Mouse (Mus musculus) ES-Bruce4 (cell line): Measurements from ENCODE around the gene Btg2. TPM values are rescaled to one million over a fixed set of nuclear protein-coding genes. Genes with fewer than 3 reads are reported as not detected.

Experiments used
- H3K27ac ChIP-seq: 2 replicates; pipeline ENCODE4 v1.5.1; 2012; ENCODE audit warnings: low read length, inconsistent platforms; ENCODE audit not compliant: insufficient read depth
- H3K27me3 ChIP-seq: 2 replicates; pipeline ENCODE4 v1.6.1; 2012; ENCODE audit warnings: mild to moderate bottlenecking, low read length, inconsistent platforms; ENCODE audit not compliant: control insufficient read depth, poor library complexity, insufficient read depth, severe bottlenecking
- H3K36me3 ChIP-seq: 2 replicates; pipeline ENCODE4 v1.6.1; 2012; ENCODE audit warnings: inconsistent platforms, mild to moderate bottlenecking, low read length, moderate library complexity; ENCODE audit not compliant: control insufficient read depth, poor library complexity, insufficient read depth, severe bottlenecking
- H3K4me1 ChIP-seq: one replicate; pipeline ENCODE4 v1.8.1; 2011; ENCODE audit warnings: low read length; ENCODE audit not compliant: control insufficient read depth, insufficient read depth
- H3K4me3 ChIP-seq: 2 replicates; pipeline ENCODE4 v1.5.1; 2011; ENCODE audit warnings: low read depth, mild to moderate bottlenecking, low read length
- H3K9ac ChIP-seq: 2 replicates; pipeline ENCODE4 v1.6.1; 2012; ENCODE audit warnings: low read depth, mild to moderate bottlenecking, inconsistent platforms; ENCODE audit not compliant: poor library complexity, severe bottlenecking
- H3K9me3 ChIP-seq: replicated peaks from 2 replicates; pipeline ENCODE4 v1.6.1; 2012; ENCODE audit warnings: mild to moderate bottlenecking, low read length, inconsistent platforms; ENCODE audit not compliant: control insufficient read depth, poor library complexity, insufficient read depth, severe bottlenecking
- CTCF ChIP-seq: IDR thresholded peaks from one replicate; pipeline ENCODE4 v1.8.1; 2011; ENCODE audit warnings: low read depth, low read length
- EP300 ChIP-seq: IDR thresholded peaks from 2 replicates; pipeline ENCODE4 v1.6.1; 2011; ENCODE audit warnings: low read depth, low read length; ENCODE audit not compliant: insufficient read depth
- POLR2A ChIP-seq: IDR thresholded peaks from one replicate; pipeline ENCODE4 v1.8.1; 2011; ENCODE audit warnings: low read length; ENCODE audit not compliant: insufficient read depth
- polyA plus RNA-seq: library from polyadenylated mRNA; stranded (reverse); fragments of >200 nt; gene quantifications from 2 replicates; pipeline ENCODE4 v1.2.4, GENCODE M21; 2011; ENCODE audit warnings: low read depth; ENCODE audit not compliant: missing spikeins, insufficient read depth, insufficient read length

Btg2 gene
- polyA plus RNA-seq, 1 experiment: 109 TPM

DNA sequence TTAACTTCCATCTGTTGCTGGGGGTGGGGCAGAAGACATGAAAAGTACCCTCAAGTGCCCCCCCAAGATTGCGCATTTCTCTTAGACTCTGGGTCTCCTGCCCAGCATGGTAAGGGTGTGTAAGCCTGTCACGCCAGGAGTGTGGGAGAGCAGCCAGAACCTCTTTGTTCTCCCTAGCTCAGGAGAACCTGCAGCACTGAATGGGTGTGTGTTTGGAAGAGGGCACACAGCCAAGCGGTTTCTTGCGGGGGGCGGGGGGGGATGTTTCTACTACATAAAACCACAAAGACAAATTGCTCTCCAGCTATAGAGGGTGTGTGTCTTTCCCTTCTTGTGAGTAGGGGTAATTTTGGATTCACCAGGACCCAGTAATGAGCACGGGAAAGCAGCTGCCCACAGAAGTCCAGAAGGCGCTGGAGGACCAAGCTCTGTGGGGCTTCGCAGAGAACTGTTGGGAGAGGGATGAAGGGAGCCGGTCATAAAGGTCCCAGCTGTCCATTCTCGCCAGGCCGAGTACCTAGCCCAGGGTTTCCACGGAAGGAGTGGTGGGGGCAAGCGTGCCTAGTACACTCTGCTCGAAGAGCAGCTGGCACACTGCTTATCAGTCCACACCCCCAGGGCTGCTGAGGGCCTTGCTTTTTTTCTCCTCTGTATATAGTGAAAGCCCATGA, 17.5 kb upstream of the Btg2 start:
- H3K36me3 ChIP-seq: no peaks in the 10 kb centered on the region
- H3K9ac ChIP-seq: no peak overlapping the region
- no peaks in the 10 kb centered on the region for H3K9me3 ChIP-seq
- no peak overlapping the region for H3K27ac ChIP-seq
- H3K27me3 ChIP-seq: no peaks in the 10 kb centered on the region
- no peak overlapping the region for H3K4me3 ChIP-seq
- TF ChIP-seq POLR2A: no peak
- no peak for TF ChIP-seq CTCF
- TF ChIP-seq EP300: no peak
- H3K4me1 ChIP-seq: peaks cover 4% of the 10 kb centered on the region

DNA sequence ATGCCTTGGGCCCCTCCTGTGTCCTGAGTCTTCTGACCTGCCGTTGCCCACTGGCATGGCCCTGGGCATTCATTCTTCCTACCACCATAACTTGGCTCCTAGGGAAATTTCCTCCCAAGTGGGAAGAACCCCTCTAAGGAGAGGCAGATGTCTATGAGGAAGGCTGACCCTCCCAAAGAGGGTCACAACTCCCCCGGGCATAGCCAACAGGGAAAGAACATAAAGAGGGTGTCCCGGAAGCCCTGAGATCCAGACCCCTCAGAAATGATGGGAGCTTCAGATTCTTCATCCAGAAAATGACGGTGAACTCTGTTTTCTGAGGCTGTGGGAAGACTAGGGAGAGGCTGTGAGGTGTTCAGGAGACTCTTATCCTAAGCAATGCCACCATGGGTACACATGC, 16.8 kb upstream of the Btg2 start:
- TF ChIP-seq EP300 (no peak), POLR2A (no peak), CTCF (no peak)
- H3K4me1 ChIP-seq: peaks cover 4% of the 10 kb centered on the region
- H3K9me3 ChIP-seq: no peaks in the 10 kb centered on the region
- no peak overlapping the region for H3K27ac ChIP-seq
- no peaks in the 10 kb centered on the region for H3K36me3 ChIP-seq
- H3K9ac ChIP-seq: no peak overlapping the region
- H3K27me3 ChIP-seq: no peaks in the 10 kb centered on the region
- no peak overlapping the region for H3K4me3 ChIP-seq

DNA sequence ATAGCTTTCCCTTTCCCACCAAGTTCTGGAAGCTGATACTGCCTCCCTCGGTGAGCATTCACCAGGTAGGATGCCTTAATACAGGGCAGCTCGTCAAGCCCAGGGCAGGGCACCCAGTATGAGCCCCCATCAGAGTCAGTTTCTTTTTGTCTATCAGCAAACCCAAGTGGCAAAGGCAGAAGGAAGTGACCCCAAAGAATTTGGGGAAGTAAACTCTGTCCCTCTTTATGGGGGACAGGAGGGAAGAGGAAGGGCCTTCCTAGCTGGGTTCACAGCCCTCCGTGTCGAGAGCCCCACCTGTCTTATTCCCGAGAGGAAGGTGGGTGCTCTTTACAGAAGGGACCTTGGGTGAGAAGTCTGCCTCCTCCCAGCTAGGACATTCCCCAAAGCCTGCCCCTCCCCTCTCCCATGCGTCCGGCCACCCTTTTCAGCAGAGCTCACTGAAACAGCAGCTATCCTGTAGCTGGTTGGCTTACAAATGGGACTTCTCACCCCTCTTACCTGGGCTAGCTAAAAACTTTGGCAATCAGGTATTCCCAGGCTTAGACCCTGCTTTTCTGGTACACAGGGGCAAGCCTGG, 16.2 kb upstream of the Btg2 start:
- Histone ChIP-seq H3K4me1 (peaks cover 4% of the 10 kb centered on the region), H3K4me3 (no peak overlapping the region), H3K9ac (no peak overlapping the region), H3K9me3 (no peaks in the 10 kb centered on the region), H3K27me3 (no peaks in the 10 kb centered on the region), H3K27ac (no peak overlapping the region), H3K36me3 (no peaks in the 10 kb centered on the region)
- TF ChIP-seq POLR2A (no peak), CTCF (no peak), EP300 (no peak)

DNA sequence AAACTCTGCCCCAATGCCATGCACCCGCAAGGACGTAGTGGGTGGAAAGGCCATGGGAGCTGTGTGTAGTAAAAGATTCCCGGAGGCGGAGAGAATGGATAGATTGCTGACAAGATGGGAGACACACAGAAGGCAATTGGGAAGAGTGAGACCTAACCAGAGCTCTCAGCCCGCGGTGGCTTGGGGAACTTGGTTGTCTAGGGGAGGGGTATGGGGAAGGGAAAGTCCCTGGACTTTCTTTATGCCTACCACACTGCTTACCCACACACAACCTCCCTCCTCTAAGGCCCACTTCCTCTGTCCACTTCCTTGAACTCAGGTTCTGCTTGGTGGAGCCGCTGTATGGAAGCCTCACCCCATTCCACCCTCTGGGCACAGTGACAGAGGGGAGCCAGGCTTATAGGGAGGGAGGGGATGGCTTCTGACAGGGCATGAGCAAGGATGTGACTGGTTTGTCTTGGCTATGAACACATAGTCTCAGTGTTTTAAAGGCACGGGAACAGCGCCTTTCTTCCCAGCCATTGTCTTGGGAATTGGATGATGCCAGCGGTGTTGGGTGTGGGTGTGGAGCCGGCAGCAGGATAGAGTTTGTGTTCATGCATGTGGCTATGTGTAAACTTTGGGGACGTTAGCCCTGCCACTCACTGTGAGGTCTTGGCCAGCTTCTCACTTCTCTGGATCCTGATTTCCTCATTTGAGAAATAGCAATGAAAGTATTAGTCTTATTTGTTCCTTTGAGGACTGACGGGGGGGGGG, 15.0 kb upstream of the Btg2 start:
- Histone ChIP-seq H3K27me3 (no peaks in the 10 kb centered on the region), H3K36me3 (no peaks in the 10 kb centered on the region), H3K4me1 (peaks cover 2% of the 10 kb centered on the region), H3K9me3 (no peaks in the 10 kb centered on the region), H3K4me3 (peak overlapping the region; percentile 50), H3K9ac (peak overlapping the region; percentile 30; the same call in 1 of the 2 replicates), H3K27ac (no peak overlapping the region)
- TF ChIP-seq POLR2A: no peak
- TF ChIP-seq CTCF: no peak

DNA sequence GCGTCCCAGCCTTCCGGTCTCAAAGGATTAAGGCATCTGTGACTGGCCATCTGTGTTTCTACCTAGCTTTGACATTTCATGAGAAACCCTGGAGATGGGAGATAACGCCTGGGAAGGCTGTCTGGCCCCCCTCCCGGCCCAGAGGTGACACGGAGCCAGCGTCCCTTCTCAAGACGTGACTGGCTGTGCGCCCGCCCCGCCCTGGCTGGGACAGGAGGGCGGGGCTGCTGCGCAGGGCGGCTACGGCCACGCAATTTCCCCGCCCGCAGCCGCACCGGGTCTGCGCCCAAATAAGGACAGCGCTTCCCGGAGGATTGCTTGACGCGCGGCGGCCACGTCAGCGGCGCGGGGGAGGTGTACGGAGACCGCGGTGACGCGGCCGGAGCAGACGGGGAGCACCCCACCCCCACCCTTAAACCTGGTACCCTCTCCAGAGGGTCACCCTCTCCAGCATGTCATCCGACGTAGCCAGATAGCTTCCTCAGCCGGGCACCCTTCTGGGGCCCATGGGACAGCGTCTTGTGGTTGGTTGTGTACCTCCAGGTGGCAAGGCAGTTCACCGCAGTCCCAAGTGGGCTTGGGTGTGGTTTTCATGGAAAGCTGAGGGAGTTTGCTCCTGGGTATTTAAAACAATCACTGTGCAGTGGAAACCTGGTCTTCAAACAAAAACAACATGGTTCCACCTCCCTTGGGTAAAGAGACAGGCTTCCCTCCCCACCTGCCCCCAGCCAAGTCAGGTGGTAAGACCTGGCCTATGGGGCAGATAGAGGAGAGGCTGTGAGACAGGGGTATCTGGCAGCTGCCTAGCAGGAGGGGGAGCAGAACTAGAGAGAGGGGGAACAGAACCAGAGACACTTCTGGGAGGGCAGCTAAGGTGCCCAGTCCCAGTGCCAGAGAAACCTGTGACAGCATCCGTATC, 14.2 kb upstream of the Btg2 start:
- no peak for TF ChIP-seq POLR2A
- no peak for TF ChIP-seq EP300
- TF ChIP-seq CTCF: no peak
- no peaks in the 10 kb centered on the region for H3K9me3 ChIP-seq
- H3K27me3 ChIP-seq: no peaks in the 10 kb centered on the region
- no peak overlapping the region for H3K27ac ChIP-seq
- H3K36me3 ChIP-seq: no peaks in the 10 kb centered on the region
- H3K4me1 ChIP-seq: peaks cover 2% of the 10 kb centered on the region
- H3K9ac ChIP-seq: peak overlapping the region; percentile 30; the same call in 1 of the 2 replicates
- H3K4me3 ChIP-seq: peak overlapping the region; percentile 50
